Mouse (Mus musculus): ENCODE measurements around the gene Tmem136.
A peak's percentile ranks its signal among the peaks of the same experiment; 100 is the strongest.
"Not testable (repeated sequence)": the region's sequence is repeated elsewhere in the genome, so short reads cannot be mapped to it uniquely, and the experiment has no call there.

Gene Tmem136

DNA sequence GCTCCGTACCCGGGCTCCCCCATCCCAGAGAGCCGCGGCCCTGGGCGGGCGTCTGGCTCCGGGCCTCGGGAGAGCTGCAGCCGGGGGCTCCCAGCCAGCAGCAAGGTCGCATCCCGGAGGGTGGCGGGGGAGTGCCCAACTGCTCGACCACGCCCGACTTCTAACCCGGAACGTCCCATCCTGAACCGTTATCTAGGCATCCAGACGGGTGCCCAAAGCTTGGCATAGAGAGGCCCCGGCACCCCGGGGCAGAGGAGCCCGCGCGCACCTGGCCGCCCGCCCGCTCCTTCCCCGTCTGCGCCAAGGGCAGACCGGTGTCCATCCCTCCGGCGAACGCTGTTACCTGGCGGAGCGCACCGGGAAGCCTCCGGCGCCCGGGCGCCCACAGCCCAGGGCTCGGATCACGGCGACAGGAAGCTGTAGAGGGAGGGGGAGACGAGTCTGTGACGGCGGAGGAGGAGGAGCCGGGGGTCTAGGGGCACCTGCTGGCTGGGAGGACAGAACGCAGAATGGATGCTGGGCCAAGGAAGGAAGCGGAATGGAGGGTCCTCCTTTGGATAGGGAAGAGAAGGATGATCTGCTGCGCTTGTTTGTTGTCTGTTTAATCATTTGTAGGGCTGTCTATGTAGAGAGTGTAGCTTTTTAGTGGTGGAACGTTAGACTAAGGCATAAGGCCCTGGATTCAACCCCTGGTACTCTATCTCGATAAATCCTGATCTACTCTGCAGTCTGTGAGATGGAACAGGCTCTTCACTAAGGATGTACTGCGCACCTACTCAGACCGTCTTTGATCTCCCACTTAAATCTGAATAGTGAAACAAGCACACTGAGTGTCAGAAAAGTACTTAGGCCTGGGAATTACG, at the start of gene Tmem136:
Gene Tmem136 (minus strand): TSS at position 437 of the 863 bp plus-strand sequence.
- peak; percentile 44 for DNase-seq

DNA sequence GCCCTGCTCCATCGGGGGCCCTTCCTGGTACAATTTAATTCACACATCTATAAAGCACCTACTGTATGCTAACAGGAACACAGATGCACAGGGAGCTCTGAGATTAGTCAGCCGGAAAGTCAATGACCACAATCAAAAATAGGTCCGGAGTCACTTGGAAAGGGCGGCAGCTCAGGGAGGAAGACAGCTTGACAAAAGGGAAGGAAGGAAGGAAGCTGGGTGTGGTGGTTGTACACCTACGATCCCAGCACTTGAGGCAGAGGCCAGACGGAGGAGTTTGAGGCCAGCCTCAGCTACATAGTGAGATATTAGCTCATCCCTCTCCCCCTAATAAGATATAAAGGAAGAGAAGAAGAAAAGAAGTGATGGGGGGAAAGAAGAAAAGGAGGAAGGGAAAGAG, 39.6 kb upstream of the Tmem136 start:
- no peak for DNase-seq

DNA sequence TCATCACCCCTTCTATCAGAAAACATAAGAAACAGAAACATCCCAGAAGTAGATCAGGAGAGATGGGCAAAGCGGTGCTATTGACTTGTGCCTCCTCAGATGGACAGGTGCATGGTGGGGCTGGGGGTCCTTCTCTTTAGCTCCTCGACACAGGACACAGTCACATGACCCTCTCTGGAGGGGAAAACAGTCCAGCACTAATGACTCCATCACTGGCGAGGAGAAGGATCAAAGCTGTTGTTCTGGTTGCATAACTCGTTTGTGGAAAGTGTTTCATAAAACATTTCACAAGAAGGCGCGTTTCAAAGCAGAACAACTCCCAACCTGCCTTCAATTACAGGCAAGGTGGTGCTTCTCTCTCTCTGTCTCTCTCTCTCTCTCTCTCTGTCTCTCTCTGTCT, 35.4 kb upstream of the Tmem136 start:
- no peak for DNase-seq

DNA sequence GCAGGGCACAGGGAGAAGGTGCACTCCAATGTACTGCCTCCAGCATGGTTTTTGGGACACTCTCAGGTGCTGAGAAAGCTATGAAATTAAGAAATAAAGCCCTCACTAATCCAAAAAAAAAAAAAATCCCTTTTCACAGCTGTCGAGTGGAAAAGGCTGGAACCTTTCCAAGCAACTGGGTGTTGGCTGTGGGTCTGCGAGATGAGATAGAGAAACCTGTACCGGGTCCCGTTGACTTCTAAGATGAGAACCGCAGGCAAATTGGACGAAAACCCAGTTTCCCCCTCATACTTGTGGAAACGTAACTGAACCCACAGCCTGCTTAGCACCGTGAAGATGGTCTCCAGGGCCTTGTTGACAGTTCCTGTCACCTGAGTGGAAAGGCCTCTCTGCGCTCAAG, 34.6 kb upstream of the Tmem136 start:
- DNase-seq = no peak

DNA sequence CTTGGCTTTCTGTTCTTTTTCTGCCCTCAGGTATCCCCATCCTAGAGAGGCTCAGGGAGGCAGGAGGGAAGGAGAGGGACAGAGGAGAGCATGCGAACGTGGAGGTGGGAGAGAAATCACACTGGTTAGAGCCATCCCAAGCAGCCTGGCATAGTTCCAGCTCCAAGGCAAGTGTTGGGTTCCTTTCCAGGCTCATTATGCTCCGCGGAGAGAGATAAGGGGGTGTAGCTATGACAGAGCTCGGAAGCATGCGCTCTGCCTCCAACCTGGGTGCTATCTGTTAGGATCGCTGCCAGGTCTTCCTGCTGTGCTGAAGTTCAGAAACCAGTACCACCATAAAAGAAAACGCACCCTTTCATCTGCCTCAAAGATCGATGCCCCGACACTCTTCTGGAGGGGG, 33.7 kb upstream of the Tmem136 start:
- DNase-seq = no peak

DNA sequence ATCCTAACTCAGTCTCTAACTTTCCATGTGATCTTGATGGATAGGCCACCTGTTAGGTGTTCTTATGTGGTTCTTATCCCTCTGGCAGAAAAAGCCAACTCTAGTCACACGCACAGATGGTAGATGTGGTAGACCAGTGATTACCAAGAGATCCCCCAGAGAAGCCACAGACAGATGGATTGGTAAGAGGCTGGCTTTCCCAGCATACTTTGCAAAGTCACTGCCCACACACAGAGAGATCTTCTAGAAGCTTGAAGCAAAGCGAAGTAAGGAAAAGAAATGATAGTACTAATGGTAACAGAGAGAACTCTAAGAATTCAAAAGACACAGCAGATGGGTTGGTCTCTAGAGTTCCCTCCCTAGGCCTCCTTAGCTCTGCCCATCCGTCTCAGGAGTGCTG, 33.1 kb upstream of the Tmem136 start:
- no peak for DNase-seq

DNA sequence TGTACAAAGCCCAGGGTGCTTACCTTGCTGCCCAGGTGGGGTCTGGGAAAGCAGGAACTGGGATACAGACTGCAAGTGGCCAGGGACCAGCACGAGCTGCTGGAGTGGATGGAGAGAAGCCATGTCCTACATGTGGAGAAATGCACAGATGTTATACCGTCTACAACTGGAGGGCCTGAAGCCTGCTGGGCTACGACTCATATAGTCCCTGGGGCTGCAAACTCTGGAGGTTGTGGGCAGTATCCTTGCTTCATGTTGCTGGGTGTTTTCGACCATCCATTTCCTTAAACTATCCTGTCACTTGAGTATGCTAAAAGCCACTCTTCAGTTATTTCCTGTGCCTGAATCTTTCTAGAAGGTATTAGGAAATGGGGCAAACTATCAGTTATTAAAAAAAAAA, 28.8 kb upstream of the Tmem136 start:
- DNase-seq = no peak

DNA sequence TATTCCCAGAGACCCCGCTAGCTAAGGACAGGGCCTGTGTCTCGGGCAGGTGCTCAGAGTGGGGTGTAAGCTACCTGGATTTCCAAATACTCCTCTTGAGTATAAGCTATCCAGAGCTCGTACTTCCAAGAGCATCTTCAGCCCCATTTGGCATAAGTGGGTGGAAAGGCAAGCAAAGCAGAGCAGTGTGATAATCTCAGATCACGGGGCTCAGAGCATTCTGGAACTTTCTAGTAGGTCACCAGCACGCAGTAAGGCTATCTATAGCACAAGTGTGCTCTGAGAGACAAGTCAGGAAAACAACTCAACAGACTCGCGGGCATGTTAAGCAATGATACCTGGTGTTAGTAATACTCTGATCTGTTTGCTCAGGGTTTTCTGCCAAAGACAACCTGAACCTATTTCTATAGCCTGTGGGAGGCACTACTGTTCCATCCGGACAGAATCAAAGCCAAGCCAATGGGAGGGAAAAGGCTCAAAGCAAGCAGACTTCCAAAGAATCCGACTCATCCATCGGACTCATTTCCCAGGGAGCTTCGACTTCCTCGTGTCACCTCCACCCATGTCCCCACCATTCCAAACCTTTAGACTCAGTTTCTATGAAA, 27.9 kb upstream of the Tmem136 start:
- no peak for DNase-seq

DNA sequence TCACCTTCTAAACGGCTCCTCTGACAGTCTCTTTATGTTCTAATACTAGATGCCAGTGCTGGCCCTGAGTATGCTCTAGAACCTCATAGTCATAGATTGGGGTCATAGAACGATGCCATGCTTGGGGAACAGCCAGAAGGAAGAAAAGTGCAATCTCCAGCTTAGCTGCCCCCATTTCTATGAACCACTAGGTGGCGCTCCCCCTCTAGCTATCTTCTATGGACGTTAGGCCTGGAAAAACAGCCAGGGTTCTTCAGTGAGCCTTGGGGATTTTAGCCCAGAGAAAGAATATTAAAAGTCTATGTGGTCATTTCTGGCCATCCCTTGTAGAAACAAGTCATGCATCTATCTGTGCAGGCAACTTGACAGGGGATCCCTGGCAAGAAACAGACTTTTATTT, 25.5 kb upstream of the Tmem136 start:
- DNase-seq = peak; percentile 38

DNA sequence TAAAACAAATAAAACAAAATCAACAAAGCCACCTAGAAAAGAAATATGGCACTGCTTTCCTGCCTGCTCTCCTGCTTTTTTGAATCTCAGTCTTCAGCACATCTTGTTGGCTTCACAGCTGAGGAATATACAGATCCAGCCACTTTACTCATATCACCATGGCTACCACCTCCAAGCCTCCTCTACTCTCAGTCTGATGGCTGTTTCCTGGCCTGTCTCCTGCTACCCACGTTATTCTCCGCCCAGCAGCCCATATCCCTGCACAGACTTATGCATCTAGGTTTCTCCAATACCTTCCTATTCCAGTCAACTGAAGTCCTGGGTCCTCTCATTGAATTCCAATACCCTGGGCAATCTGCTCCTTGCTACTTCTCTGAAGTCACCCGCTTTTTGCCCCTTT, 17.2 kb upstream of the Tmem136 start:
- DNase-seq = no peak

DNA sequence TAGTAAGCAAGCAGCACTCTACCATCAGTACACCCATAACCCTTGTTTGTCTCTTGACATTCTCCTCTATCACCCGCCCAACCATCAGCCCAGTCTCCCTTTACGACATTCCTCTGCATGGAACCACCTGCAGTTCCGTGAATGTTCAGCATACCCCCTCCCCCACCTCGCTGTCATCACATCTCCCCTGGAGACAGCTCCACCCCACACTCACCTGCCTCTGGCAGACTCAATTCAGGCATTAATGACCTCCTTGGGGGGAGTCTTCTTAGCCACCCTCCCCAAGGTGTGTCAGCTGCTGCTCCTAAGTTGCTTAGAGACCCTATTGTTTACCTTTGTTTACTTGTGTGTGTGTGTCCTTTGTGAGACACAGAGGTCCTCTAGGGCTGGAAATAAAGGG, 16.0 kb upstream of the Tmem136 start:
- no peak for DNase-seq

DNA sequence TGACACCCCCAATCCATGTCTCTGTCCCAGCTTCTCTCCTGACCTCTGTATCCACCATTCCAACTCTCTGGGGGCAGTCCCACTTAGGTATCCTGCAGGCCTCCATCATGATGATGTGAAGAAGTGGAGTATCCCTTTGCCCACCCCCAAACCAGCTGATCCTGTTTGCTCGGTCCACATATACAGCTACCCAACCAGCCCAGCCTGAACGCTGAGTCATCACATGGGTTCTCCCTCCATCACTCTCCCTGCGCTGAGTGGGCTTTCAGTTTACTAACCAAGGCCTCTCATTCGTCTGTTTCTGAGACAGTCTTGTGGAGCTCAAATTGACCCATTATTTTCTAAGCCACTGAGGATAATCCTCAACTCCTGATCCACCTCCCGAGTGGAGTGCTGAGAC, 15.6 kb upstream of the Tmem136 start:
- DNase-seq = no peak

DNA sequence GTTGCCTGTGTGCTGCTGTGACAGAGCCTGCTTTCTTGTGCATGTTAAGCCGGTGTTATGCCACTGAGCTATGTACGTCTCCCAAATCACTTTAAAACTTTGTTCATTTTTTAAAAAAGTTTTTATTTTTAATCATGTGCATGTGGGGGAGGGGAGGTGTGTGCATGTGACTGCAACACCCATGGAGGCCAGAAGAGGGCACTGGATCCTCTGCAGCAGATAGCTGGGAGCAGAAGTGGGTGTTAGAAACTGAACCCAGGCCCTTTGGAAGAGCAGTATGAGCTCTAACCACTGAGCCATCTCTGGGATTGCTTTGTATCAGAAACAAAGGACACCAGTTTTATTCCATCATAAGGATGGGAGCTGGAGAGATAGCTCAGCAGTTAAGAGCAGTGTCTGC, 14.3 kb upstream of the Tmem136 start:
- DNase-seq = no peak

DNA sequence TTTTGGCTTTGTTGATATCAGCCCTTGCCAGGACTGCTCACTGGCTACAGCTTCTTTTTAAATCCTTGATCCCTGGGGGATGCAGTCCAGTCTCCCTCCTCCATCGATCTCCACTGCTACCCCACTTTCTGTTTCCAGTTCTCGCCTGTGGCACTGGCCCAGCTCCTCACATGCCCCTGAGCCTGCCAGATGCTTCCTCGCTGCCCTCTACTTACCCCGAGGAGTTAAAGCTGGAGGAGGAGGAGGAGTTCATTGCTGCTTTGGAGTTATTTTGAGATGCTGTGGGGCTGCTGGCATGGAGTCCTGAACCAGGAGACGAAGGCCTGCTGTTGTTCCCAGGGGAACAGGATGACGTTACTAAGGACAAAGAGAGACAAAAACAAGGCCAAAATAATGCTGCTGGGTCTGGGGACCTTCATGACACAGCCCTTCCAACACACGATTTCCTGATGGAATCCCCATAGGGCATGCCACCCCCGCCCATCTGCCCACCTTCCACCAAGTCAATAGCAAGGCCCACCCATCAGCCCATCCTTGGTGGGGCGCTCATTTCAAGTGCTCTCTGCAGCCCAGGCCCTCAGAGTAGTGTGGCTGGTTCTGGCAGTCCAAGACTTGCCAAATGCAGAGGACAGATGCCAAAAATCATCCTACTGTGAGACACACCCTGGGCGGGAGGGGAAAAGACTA, 10.9 kb upstream of the Tmem136 start:
- DNase-seq = peak; percentile 58

DNA sequence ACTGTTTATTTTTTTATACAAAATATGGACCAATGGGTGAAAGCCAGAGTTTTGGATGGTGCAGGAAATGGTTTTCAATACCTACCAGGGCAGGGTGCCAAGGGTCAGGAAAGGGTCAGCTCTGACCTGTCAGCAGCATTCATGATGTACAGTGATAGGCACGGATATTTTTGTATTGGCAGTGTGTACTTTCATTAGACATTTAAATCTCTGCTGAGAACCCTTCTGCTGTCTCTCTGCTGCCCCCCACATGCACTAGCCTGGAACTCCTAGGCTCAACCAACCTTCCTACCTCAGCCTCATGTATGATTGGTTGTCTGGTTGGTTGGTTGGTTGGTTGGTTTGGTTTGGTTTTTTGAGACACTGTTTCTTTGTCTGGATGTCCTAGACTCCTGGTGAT, 6.0 kb upstream of the Tmem136 start:
- DNase-seq = no peak

DNA sequence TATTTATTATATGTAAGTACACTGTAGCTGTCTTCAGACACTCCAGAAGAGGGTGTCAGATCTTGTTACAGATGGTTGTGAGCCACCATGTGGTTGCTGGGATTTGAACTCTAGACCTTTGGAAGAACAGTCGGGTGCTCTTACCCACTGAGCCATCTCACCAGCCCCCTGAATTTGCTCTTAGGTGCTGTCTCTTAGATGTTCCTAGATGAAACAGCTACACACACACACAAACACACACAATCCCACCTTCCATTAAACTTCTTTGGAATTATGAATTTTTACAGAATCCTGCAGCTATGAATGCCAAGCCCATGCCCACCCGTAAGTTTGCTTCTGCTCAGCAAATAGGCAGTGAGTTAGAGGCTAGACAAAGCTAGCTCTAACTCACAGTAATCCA, 5.6 kb upstream of the Tmem136 start:
- not testable (repeated sequence) for DNase-seq

DNA sequence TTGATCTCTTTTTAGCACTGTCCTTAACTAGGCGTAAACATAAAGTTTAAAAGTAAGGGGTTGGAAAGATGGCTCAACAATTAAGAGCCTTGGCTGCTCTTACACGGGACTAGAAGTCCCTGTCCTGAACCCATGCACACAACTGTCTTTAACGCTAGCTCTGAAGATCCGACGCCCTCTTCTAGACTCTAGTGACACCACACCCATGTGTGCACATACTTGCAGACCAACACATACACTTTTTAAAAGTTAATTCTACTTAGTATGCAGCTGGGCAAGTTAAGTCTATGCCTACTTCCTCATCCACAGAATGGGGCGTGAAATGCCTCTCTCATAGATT, 597 bp upstream of the Tmem136 start:
- DNase-seq = no peak

DNA sequence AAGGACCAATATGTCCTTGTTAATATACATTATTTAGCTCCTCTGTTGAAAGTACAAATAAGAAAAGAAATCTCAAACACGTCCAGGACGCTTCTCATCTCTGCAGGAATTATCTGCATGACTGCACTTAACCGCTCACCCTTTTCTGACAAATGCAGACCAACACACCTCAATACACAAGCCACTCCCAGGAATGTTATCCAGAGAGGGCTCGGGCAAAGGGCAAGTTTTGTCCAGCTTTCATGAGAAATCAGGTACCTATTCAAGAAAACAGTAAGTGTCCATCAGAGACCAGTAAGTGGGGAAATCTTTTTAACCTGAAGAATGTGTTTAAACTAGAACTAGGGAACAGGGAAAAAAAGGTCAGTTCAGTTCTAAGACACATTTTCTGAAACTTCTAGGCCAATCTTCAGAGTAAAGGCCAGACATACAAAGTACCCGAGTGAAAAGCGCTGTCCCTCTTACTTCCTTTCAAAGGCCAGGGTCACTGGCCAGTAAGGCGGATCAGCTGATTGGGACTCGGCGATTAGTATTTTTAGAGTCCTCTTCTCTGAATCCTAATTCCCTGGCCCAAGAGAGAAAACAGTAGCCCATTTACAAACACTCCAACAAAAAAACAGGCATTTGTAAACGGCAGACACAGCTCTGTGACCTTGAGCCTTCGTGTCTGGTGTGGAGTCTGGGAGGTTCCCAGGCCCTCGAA, 788 bp downstream of the Tmem136 start:
- peak; percentile 75 for DNase-seq

DNA sequence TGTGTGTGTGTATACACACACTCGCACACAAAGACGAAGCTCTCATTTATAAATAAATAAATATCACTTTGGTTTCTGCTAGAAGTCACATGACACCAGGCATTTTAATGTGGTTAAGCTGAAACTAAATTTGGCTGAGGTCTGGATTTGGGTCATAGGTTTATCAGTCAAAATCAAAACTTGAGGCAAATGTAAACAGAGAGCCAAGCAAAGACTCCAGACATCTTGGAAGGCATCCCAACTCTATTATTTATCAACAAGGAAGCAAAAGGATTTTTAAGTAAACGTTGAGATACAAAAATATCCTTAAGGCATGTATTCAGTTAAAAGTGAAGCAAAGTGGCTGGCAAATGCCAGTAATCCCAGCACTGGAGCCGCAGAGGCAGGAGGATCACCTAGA, 1.5 kb downstream of the Tmem136 start:
- no peak for DNase-seq

DNA sequence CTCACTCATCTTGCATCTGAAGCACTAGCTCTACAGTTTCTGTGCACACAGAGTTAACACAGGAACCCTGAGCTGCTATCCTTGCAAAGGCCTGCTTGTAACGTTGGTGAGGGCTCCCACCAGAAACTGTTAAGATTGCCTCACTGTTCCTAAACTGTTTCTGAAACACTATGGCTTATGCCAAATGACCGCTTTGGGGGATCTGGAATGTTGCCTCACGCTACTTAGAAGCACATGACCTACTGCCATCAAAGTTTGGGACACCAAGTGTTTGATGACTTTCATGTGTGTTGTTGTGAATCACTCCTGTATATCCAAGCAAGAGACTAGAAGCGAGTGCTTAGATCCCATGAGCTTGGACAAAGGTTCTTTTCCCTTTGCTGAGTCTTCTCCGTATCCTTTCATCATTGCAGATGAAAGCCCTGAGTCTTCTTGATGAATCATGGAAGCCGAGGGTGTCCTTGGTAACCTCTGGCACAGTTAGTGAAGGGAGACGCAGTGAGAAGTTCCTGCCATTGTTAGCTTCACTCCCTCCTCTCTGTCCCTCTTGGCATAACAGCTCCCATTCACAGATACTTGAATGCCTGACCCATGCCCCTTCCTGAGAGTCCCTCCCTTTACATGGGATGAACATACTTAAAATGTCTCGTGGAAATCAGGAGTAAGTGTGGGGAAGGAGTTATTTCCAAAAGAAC, 5.9 kb downstream of the Tmem136 start:
- no peak for DNase-seq

DNA sequence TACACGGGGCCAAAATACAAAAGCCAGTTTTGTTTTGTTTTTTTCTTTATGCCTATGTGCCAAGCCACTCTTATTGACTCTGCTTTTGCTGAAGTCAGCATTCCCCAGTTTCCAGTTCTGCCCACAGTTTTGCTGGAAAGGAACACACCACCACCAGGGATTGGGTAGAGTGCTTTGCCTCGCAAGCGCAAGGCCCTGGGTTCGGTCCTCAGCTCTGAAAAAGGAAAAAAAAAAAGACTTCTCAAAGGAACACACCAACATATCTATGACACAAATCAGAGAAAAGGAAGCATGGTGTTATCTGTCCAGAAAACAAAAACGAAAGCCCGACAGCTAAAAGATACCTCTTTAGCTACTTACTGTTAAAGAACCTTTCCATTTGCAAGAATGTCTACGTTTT, 7.2 kb downstream of the Tmem136 start:
- DNase-seq = no peak

DNA sequence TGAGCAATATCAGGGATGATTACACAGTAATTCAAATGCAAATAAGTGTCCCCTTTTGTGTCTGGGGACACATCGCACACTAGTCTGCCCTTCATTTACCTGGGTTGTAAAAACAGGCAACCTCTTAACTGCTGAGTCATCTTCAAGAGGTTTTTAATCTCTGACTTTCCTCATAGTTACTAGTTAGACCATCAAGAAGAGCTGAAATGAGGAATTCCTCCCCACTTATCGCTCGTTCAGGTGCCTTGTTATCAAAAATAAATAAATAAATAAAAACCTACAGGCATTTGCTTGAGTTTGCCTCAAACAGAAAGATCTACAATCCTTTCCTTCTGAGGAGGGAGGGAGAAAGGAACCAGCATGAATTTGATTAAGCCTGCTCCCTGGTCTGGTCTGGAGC, 7.6 kb downstream of the Tmem136 start:
- DNase-seq = no peak

DNA sequence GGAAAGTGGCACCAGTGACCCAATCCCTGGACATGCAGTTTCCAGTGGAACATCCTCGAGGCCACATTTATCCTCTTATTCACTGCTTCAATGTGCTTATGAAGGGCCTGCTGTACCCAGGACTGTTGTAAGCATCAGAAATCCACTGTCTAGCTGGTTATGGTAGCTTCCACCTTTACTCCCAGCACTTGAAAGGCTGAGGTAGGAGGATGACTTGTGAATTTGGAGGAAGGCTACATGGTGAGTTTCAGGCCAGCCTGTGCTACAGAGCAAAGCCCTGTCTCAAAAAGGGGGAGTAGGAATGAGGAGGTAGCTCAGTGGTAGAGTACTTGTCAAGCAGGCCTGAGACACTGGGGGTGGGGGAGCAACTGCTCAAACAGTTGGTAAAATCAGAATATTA, 8.3 kb downstream of the Tmem136 start:
- DNase-seq = no peak

All from kidney, adult 11 months (tissue).